Mouse (Mus musculus): ENCODE results near the gene Dvl3. TPM values are rescaled to one million over a fixed set of nuclear protein-coding genes. Genes with fewer than 3 reads are reported as not detected.

The Dvl3 gene
- total and polyA plus RNA-seq, 3 experiments, result 1.9 to 16.9 (median 7.7) TPM

- H3K4me2 ChIP-seq (ENCODE audit: insufficient read depth, low read depth, poor library complexity, severe bottlenecking), result no peak overlapping the region
- in situ Hi-C loops (cut with MboI; ENCODE audit: low pct_ligation_motif_present, low pct_unique_long_range_greater_than_20kb, low sequenced_read_pairs), result no loop called here
- no peak for TF ChIP-seq HCFC1 (IDR thresholded peaks at IDR 0.05; ENCODE audit: low read depth, low read length)
- no peak for TF ChIP-seq SMC3 (IDR thresholded peaks at IDR 0.05; ENCODE audit: low read depth, low read length)
- TF ChIP-seq MAZ (IDR thresholded peaks at IDR 0.05; ENCODE audit: low read depth, low read length), result no peak
- no peak for TF ChIP-seq NELFE (IDR thresholded peaks at IDR 0.05; ENCODE audit: low read depth, low read length)
- dilution Hi-C loops (cut with MboI; ENCODE audit: extremely low pct_ligation_motif_present, extremely low pct_unique_long_range_greater_than_20kb, low sequenced_read_pairs), result no loop called here
- no peak overlapping the region for H3K4me3 ChIP-seq (replicated peaks in 1 of 3; ENCODE audit: low read depth in 2 of 3, low read length in 2 of 3, poor library complexity in 1 of 3)
- no peaks in the 10 kb centered on the region for H3K79me2 ChIP-seq (replicated peaks; ENCODE audit: control insufficient read depth, extremely low read depth, insufficient read depth, poor library complexity, severe bottlenecking)
- H3K27ac ChIP-seq (ENCODE audit: insufficient read depth, low read depth), result no peak overlapping the region
- H3K4me1 ChIP-seq (ENCODE audit: control insufficient read depth in 1 of 2, insufficient read depth in 2 of 2), result no peaks in the 10 kb centered on the region
- H3K9me3 ChIP-seq (replicated peaks; ENCODE audit: low read length), result no peaks in the 10 kb centered on the region
- no peaks in the 10 kb centered on the region for H3K27me3 ChIP-seq (replicated peaks)
- no peak for DNase-seq (ENCODE audit: extremely low read depth)
- no peak overlapping the region for H3K9ac ChIP-seq (ENCODE audit: insufficient read depth, low read depth)
- no peaks in the 10 kb centered on the region for H3K36me3 ChIP-seq (replicated peaks in 1 of 2; ENCODE audit: control insufficient read depth in 1 of 2, insufficient read depth in 1 of 2, low read length in 1 of 2)
These were observed 43.0 kb upstream of the Dvl3 start for GRCm38 (mm10) chr16:20473748-20474147.

GRCm38 (mm10) chr16:20474211-20474610 is 42.6 kb upstream of the Dvl3 start:
- Histone ChIP-seq H3K27me3 (replicated peaks) (no peaks in the 10 kb centered on the region), H3K4me2 (ENCODE audit: insufficient read depth, low read depth, poor library complexity, severe bottlenecking) (no peak overlapping the region), H3K4me3 (replicated peaks in 1 of 3; ENCODE audit: low read depth in 2 of 3, low read length in 2 of 3, poor library complexity in 1 of 3) (no peak overlapping the region), H3K9me3 (replicated peaks; ENCODE audit: low read length) (no peaks in the 10 kb centered on the region), H3K36me3 (replicated peaks in 1 of 2; ENCODE audit: control insufficient read depth in 1 of 2, insufficient read depth in 1 of 2, low read length in 1 of 2) (no peaks in the 10 kb centered on the region), H3K79me2 (replicated peaks; ENCODE audit: control insufficient read depth, extremely low read depth, insufficient read depth, poor library complexity, severe bottlenecking) (no peaks in the 10 kb centered on the region), H3K4me1 (ENCODE audit: control insufficient read depth in 1 of 2, insufficient read depth in 2 of 2) (no peaks in the 10 kb centered on the region), H3K27ac (ENCODE audit: insufficient read depth, low read depth) (no peak overlapping the region), H3K9ac (ENCODE audit: insufficient read depth, low read depth) (no peak overlapping the region)
- in situ Hi-C loops (cut with MboI; ENCODE audit: low pct_ligation_motif_present, low pct_unique_long_range_greater_than_20kb, low sequenced_read_pairs), result no loop called here
- dilution Hi-C loops (cut with MboI; ENCODE audit: extremely low pct_ligation_motif_present, extremely low pct_unique_long_range_greater_than_20kb, low sequenced_read_pairs), result no loop called here
- DNase-seq (ENCODE audit: extremely low read depth), result no peak
- TF ChIP-seq USF1 (IDR thresholded peaks at IDR 0.05; ENCODE audit: low read depth, low read length) (no peak), E2F4 (IDR thresholded peaks at IDR 0.05; ENCODE audit: insufficient replicate concordance, low read depth, low read length) (no peak), MYC (IDR thresholded peaks at IDR 0.05; ENCODE audit: low read depth, low read length) (no peak), MEF2A (IDR thresholded peaks at IDR 0.05; ENCODE audit: borderline replicate concordance, low read depth, low read length) (no peak), MAX (IDR thresholded peaks at IDR 0.05; ENCODE audit: low read length) (no peak), NELFE (IDR thresholded peaks at IDR 0.05; ENCODE audit: low read depth, low read length) (no peak), JUND (conservative IDR thresholded peaks at IDR 0.05; ENCODE audit: low read depth, low read length) (no peak), RCOR1 (conservative IDR thresholded peaks at IDR 0.05; ENCODE audit: low read depth, low read length) (no peak), USF2 (conservative IDR thresholded peaks at IDR 0.05; ENCODE audit: low read depth, low read length) (no peak), SIN3A (IDR thresholded peaks at IDR 0.05; ENCODE audit: low read length) (no peak), JUN (IDR thresholded peaks at IDR 0.05; ENCODE audit: insufficient read depth, low read depth, low read length) (no peak), ZKSCAN1 (IDR thresholded peaks at IDR 0.05; ENCODE audit: borderline replicate concordance, low read depth, low read length) (no peak), TCF12 (IDR thresholded peaks at IDR 0.05; ENCODE audit: low read depth, low read length) (no peak), HCFC1 (IDR thresholded peaks at IDR 0.05; ENCODE audit: low read depth, low read length) (no peak), ETS1 (conservative IDR thresholded peaks at IDR 0.05; ENCODE audit: low read depth, low read length) (no peak), EP300 (IDR thresholded peaks at IDR 0.05; ENCODE audit: low read length) (no peak), MXI1 (IDR thresholded peaks at IDR 0.05; ENCODE audit: low read depth, low read length) (no peak), TBP (conservative IDR thresholded peaks at IDR 0.05; ENCODE audit: low read depth, low read length) (no peak), CHD1 (IDR thresholded peaks at IDR 0.05; ENCODE audit: low read depth, low read length) (no peak)

Measured in CH12.LX (cell line).